Mouse (Mus musculus) liver, embryonic 16.5 days (tissue): ENCODE results near the gene Gpr142. TPM values are rescaled to one million over a fixed set of nuclear protein-coding genes. Genes with fewer than 3 reads are reported as not detected.

Experiments used
- ATAC-seq: fragments of 200-750 bp; cut with Nextera tagmentation; 2 replicates; pipeline ENCODE4 v1.8.0; 2017; ENCODE audit warnings: low read depth, mild to moderate bottlenecking, moderate number of reproducible peaks, moderate library complexity
- H3K27ac ChIP-seq: fragments of 300-500 bp; sonication (generic); 2 replicates; pipeline ENCODE4 v1.5.1; 2014; ENCODE audit warnings: mild to moderate bottlenecking, low read length
- H3K27me3 ChIP-seq: fragments of 300-500 bp; sonication (generic); 2 replicates; pipeline ENCODE4 v1.6.1; 2014; ENCODE audit warnings: low read depth, low read length, mixed read lengths; ENCODE audit not compliant: control insufficient read depth, insufficient read depth
- H3K36me3 ChIP-seq: fragments of 300-500 bp; sonication (generic); 2 replicates; pipeline ENCODE4 v1.6.1; 2014; ENCODE audit warnings: mild to moderate bottlenecking; ENCODE audit not compliant: control insufficient read depth, insufficient read depth
- H3K4me1 ChIP-seq: fragments of 300-500 bp; sonication (generic); 2 replicates; pipeline ENCODE4 v1.6.1; 2014; ENCODE audit warnings: low read depth, low read length, mixed read lengths; ENCODE audit not compliant: control insufficient read depth
- H3K4me2 ChIP-seq: fragments of 300-500 bp; sonication (generic); 2 replicates; pipeline ENCODE4 v1.6.1; 2014; ENCODE audit warnings: low read depth, low read length, mixed read lengths
- H3K4me3 ChIP-seq: fragments of 300-500 bp; sonication (generic); 2 replicates; pipeline ENCODE4 v1.5.1; 2014; ENCODE audit warnings: low read depth, mild to moderate bottlenecking, low read length
- H3K9ac ChIP-seq: fragments of 300-500 bp; sonication (generic); 2 replicates; pipeline ENCODE4 v1.6.1; 2014; ENCODE audit warnings: low read depth, low read length
- H3K9me3 ChIP-seq: fragments of 300-500 bp; sonication (generic); replicated peaks from 2 replicates; pipeline ENCODE4 v1.6.1; 2016; ENCODE audit warnings: low read length; ENCODE audit not compliant: control insufficient read depth
- WGBS: fragments of 180-500 bp; shearing (Covaris S2); extraction: QIAGEN DNeasy Blood & Tissue Kit; methylation state at CpG from one replicate; pipeline ENCODE4 v1.1.7; 2014; ENCODE audit not compliant: insufficient replicate concordance; 5-methylcytosine and 5-hydroxymethylcytosine counted together
- polyA plus RNA-seq: library from polyadenylated mRNA; unstranded; fragments of >200 nt; fragmentation: Nextera tagmentation; extraction: Ambion mirVana; gene quantifications from 2 replicates; pipeline ENCODE4 v1.2.1, GENCODE M21; 2015

Gpr142 gene
- not detected in 2 replicates for polyA plus RNA-seq

DNA sequence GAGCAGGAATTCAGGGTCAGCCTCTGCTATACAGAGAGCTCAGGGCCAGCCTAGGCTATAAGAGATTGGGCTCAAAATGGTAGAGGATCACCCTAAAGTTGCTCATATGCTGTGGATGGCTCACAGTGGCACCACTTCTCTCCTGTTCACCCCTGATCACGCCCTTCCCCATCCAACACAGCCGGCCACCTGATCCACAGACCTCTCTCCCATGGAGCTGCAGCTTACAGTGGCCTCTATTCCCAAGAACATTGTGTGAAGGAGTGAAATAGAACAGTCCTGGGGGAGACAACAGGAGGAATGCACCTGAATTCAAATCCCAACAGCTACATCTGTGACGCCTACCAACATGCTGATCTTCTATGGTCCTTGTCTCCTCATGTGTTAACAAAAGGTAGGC is at the start of gene Gpr142:
Gpr142 (plus strand) TSS at position 301 of the 400 bp plus-strand sequence.
- ATAC-seq = no peak
- Histone ChIP-seq H3K4me3 (no peak within 1 kb of the TSS), H3K4me2 (no peak within 1 kb of the TSS), H3K4me1 (no peaks in the 10 kb centered on the region), H3K27ac (no peak within 1 kb of the TSS), H3K27me3 (peaks cover 9% of the 10 kb centered on the region), H3K36me3 (no peaks in the 10 kb centered on the region), H3K9ac (no peak within 1 kb of the TSS), H3K9me3 (no peaks in the 10 kb centered on the region)
- WGBS = 59% methylated on average over 3 of the region's 3 CpGs

DNA sequence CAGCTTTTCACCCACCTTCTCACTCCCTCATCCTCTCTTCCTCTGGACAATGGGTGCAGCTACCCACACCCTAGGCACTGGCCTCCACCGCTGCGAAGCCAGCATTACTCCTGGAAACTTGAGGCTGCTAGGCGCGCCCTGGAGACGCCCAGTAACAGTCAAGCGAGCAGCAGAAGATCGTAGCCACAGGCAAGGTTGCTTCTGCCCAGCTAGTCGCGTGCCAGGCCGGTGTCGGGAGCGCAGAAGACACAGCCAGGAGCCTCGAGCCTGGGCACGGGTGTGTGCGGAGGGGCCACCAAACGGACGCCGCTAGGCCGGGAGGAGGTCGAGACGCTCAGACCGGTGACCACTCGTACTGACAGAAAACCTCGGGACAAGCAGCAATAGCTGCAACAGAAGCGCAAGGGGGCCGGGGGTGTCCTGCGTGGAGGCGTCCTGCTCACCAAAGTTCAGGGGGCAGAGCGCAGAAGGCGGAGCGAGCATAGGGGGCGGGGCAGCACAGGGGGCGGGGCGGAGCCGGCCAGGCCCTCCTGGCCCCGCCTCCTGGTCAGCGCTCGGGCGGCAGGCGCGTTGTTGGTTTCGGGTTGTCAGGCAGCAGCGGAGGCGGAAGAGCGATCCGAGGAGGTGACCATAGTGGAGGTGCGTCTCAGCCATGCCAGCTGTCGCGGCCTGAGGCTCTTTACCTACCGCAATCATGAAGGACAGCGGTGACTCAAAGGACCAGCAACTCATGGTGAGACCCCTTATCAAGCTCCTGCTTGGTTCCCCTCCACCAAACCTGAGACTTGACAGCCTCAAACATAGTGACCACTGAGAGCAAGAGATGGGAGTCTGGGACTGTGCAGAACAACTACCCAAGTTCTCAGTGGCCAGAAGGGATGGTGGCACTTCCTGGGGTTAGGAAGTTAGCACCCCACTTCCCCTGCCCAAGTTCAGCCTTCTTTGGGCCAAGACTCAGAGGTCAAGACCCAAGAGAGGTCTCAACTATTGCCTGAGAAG is 33.6 kb upstream of the Gpr142 start, which contains the start of gene Kif19a:
Kif19a (plus strand) TSS at position 569 of the 999 bp plus-strand sequence.
- 4% methylated on average over 50 of the region's 51 CpGs for WGBS
- Histone ChIP-seq H3K27me3 (peaks cover 14% of the 10 kb centered on the region; the same call in 1 of the 2 replicates), H3K9ac (no peak within 1 kb of the TSS)

DNA sequence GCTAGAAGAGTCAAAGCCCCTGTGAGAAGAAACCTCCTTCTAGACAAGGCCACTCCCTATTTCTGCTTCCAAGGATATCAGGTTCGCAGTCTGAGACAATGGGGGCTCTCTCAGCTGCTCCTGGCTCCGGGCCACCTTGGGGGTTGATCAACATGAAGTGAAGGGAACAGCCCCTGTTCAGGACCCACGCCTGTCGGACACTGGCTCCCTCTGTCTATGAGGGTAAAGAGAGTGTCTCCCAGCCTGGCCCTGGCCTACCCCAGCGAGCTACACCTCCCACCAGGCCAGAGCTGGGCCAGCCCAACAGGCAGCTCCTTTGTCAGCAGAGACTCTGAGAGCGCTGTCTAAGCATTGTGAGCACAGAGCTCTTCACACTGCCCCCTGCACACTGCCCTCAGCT is 28.8 kb upstream of the Gpr142 start:
- 44% methylated on average over 6 of the region's 6 CpGs for WGBS
- ATAC-seq = no peak
- Histone ChIP-seq H3K36me3 (no peaks in the 10 kb centered on the region), H3K27me3 (peaks cover 12% of the 10 kb centered on the region; the same call in 1 of the 2 replicates), H3K4me2 (no peak overlapping the region), H3K9me3 (no peaks in the 10 kb centered on the region), H3K9ac (no peak overlapping the region), H3K4me3 (no peak overlapping the region), H3K27ac (no peak overlapping the region), H3K4me1 (no peaks in the 10 kb centered on the region; the same call in 1 of the 2 replicates)

More for the DNA sequence above, 33.6 kb upstream of the Gpr142 start, which contains the start of gene Kif19a:
- Histone ChIP-seq H3K27ac (no peak within 1 kb of the TSS), H3K9me3 (no peaks in the 10 kb centered on the region), H3K4me1 (no peaks in the 10 kb centered on the region; the same call in none of the 2 replicates), H3K4me2 (peak within 1 kb of the TSS; percentile 55), H3K4me3 (peak within 1 kb of the TSS; percentile 45), H3K36me3 (no peaks in the 10 kb centered on the region)
- peak; percentile 75 for ATAC-seq

DNA sequence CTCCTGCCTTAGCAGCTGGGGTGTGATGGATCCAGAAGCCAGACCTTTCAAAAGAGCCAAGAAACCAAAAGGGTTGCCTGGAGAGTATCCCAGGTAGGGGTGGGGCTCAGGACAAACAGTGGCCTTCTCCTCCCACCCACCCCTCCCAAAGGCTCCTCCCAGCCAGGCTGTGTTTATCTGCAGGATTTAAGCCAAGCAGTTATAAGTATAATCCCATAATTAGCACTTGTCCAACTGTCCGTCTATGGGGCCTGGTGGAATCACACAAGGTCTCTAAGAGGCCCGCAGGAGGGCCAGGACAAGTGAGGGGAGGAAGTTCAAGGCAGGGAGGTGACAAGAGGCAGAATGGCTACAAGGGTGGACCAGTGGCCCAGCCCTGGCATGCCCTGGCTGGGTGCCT is 26.8 kb upstream of the Gpr142 start:
- WGBS = 36% methylated on average over 2 of the region's 2 CpGs
- H3K4me2 ChIP-seq = no peak overlapping the region
- H3K27me3 ChIP-seq = peaks cover 1% of the 10 kb centered on the region; the same call in 1 of the 2 replicates
- no peaks in the 10 kb centered on the region for H3K9me3 ChIP-seq
- no peak for ATAC-seq
- H3K36me3 ChIP-seq = no peaks in the 10 kb centered on the region
- no peak overlapping the region for H3K4me3 ChIP-seq
- H3K4me1 ChIP-seq = no peaks in the 10 kb centered on the region
- H3K27ac ChIP-seq = no peak overlapping the region
- no peak overlapping the region for H3K9ac ChIP-seq

DNA sequence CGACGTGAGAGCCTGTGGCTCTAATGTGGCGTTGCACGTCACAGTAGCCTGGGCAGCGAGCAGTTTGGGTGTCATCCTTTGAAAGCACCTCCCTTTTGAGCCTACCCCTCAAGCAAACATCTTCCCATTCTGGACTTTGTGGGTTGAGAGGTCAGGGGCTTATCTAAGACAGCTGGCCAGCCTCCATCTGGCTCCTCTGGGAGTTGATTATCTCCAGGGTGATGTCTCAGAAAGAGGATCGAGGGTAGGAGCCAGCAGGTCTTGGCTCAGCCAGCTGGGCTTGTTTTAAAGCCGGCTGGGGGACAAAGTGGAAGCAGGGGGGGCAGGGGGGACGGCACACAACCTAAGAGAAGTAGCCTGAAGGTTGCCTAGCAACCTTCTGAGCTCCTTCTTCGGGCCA is 18.6 kb upstream of the Gpr142 start:
- Histone ChIP-seq H3K27ac (no peak overlapping the region), H3K9me3 (no peaks in the 10 kb centered on the region), H3K4me3 (no peak overlapping the region), H3K4me2 (no peak overlapping the region), H3K36me3 (no peaks in the 10 kb centered on the region), H3K4me1 (no peaks in the 10 kb centered on the region), H3K27me3 (peaks cover 10% of the 10 kb centered on the region), H3K9ac (no peak overlapping the region)
- ATAC-seq = no peak
- 36% methylated on average over 9 of the region's 9 CpGs for WGBS

DNA sequence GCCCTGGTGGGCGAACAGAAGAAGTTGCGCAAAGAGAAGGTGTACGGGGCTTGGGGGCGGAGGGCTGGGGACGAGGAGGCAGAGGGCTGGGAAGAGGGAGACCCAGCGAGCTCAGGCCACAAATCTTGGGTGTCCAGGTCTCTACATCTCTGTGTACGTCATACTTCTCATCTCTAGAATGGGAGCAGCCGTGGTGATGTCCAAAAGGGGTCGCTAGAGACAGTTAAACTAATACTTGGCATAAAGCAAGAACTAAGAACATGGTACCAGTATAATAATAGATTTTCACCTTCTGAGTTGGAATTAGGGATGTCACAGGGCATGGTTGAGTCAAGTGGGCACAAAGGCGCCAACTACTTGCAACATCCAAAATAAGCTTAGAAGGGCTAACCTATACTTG is 12.8 kb upstream of the Gpr142 start:
- Histone ChIP-seq H3K9me3 (no peaks in the 10 kb centered on the region), H3K9ac (no peak overlapping the region), H3K4me2 (no peak overlapping the region), H3K27ac (no peak overlapping the region), H3K4me1 (peaks cover 4% of the 10 kb centered on the region; the same call in 1 of the 2 replicates), H3K36me3 (no peaks in the 10 kb centered on the region), H3K27me3 (peaks cover 62% of the 10 kb centered on the region), H3K4me3 (no peak overlapping the region)
- ATAC-seq = no peak
- WGBS = 34% methylated on average over 10 of the region's 10 CpGs

DNA sequence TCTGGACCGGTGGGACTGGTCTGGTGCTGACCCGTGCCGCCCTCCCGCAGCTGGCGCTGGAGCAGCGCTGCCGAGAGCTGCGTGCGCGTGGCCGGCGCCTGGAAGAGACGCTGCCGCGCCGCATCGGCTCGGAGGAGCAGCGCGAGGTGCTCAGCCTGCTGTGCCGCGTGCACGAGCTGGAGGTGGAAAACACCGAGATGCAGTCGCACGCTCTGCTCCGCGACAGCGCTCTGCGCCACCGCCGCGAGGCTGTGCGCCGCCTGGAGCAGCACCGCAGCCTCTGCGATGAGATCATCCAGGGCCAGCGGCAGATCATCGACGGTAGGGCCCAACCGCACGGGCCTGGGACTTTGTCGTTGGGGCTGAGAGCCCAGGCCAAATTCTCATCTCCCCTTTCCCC is 12.4 kb upstream of the Gpr142 start:
- H3K27ac ChIP-seq = no peak overlapping the region
- no peak for ATAC-seq
- H3K4me3 ChIP-seq = no peak overlapping the region
- no peak overlapping the region for H3K9ac ChIP-seq
- no peak overlapping the region for H3K4me2 ChIP-seq
- H3K27me3 ChIP-seq = peaks cover 66% of the 10 kb centered on the region
- WGBS = 3% methylated on average over 43 of the region's 43 CpGs
- no peaks in the 10 kb centered on the region for H3K36me3 ChIP-seq
- peaks cover 4% of the 10 kb centered on the region; the same call in 1 of the 2 replicates for H3K4me1 ChIP-seq
- H3K9me3 ChIP-seq = no peaks in the 10 kb centered on the region

DNA sequence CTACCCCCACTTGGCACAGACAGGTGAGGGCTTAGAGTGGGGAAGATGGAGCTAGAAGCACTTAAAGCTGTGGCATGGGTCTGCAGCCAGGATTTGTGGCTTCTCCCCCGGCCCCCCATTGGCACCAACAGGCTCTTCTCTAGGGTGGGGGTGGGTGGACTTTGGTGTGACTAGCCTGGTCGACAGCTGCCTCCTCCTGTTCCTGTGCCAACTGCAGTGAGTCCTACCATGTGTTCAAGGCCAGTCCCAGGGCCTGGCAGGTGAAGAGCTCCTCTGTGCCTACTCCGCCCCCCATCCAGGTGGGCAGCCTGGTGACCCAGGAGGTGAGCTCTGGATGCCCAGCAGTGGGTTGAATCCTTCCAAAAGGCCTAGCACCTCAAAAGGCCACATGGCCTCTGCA is 11.1 kb upstream of the Gpr142 start:
- no peak for ATAC-seq
- Histone ChIP-seq H3K4me3 (no peak overlapping the region), H3K36me3 (no peaks in the 10 kb centered on the region), H3K4me1 (peaks cover 4% of the 10 kb centered on the region), H3K27ac (no peak overlapping the region), H3K4me2 (no peak overlapping the region), H3K9me3 (no peaks in the 10 kb centered on the region), H3K9ac (no peak overlapping the region), H3K27me3 (peaks cover 75% of the 10 kb centered on the region)
- 52% methylated on average over 3 of the region's 3 CpGs for WGBS
